Mouse (Mus musculus): ENCODE measurements around the gene Gm20388.
"Not testable (repeated sequence)": the region's sequence is repeated elsewhere in the genome, so short reads cannot be mapped to it uniquely, and the experiment has no call there.

Gm20388 gene

DNA sequence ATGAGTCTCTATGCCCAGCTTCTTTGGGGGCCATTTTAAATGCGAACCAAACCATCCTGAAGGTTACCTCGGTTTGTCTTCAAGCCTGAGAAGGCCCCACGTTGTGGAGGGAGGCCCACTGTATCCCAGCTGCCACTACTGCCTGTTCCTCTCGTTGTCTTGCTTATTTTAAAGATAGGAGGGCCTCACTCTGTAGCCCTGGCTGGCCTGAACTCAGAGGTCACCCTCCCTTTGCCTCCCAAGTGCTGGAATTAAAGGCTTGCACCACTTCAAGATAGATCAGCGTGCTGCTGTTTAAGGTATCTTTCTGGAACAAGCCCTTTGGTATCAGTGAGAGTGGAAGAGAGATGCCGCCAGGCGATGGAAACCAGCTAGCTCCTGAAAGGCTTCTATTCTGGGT is 4078.5 kb downstream of the Gm20388 start:
- in situ Hi-C loops (cut with MboI), result no loop called here

DNA sequence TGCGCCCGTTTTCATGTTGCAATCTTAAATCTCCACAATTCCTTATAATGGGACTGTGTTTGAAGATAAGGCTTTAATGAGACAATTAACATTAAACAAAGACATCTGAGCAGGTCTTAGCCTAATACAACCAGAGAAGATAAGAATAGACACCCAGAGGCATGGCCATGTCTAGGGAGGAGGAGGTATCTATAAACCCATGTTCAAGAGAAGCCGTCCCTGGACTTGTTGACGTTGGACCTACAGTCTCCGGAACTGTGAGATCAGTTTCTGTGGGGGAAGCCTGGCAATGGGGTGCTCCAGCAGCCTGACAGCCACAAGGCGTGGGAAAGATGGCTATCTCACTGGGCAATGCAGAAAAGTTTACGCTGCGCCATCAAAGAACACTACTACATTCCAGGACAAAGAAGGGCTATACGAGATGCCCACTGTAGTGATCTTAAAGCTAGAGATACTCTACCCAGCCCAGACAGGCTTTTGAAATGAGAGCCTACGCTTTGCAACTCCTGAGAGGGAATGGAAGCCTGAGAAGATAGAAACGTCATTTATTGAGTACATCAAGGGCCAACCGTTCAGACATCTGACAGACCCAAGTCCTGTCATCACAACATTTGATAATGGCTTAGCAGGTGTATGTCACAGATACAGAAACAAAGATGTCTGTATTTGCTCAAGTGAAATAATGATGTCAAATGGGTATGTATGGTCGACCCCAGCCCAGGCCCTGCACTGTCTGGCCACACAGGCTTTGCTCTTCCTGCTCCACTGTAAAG is 4079.8 kb downstream of the Gm20388 start:
- in situ Hi-C loops (cut with MboI), result no loop called here

DNA sequence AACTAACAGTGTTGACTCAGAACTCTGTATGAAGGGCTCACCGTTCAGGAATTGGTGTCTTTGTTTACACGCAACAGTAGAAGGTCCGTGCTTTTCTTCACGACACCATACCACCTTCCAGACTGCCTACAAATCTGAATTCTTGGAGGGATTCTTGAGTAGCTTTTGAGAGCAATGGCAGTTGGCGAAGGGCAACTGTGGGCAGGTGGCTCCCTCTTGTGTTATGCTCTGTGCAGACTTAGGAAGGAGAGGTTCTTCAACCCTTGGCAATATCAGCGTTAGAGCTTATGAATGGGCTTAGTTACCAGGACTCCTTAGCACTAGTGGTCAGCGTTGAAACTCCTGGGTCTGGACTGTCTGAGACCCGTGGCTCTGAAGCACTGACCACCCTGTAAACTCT is 4081.9 kb downstream of the Gm20388 start:
- in situ Hi-C loops (cut with MboI), result no loop called here

DNA sequence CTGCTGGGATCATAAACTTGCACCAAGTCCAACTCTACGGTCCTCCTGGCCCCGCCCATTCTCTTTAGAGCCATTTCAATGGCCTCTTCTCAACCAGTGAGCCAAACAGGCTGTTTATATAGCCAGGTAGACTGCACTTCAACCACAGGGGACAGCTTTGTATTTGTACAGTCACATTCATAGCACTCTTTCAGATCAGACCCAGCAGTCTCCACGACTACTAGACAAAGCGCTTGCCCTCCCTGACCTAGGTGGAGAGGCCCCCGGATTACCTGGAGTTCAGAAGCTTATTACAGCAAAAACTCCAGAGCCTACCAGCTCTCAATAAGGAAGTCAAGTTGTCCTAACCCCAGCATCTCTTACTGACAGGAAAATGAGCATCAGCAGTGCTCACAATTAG is 4083.0 kb downstream of the Gm20388 start:
- in situ Hi-C loops (cut with MboI), result no loop called here

DNA sequence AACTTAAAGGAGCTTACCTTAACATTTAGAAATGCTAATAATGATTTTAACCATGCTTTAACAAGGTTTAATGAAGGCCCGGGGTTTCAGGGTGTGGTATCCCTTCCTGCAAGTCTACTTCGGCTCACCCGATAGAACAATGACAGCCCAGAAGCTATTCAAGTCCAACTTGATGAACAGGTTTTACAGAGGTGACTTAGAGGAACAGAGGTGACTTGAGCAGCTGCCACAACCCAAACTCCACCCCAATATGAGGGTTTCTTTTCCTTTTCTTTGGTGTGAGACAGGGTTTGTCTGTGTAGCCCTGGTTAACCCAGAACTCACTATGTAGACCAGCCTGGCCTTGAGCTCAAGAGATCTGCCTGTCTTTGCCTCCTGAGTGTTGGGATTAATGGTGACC is 4083.4 kb downstream of the Gm20388 start:
- in situ Hi-C loops (cut with MboI), result no loop called here

DNA sequence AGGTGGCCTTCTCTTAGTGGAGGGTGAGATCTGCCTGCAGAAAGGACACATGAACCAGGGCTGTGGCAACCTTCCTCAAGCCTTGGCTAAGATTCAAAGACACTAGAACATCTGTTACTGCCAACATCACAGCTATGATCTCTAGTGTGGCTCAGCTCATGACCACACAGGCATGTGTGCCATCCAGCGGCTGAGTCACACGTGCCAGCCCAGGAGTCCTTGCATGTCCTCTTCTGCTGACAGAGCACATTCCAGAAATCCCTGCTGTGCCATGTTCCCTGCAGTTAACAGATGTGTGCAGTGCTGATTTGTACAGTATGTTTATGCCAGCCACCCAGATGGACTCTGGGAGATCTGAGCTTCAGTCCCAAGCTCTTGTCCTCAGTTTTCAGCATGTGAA is 4088.9 kb downstream of the Gm20388 start:
- in situ Hi-C loops (cut with MboI), result no loop called here

DNA sequence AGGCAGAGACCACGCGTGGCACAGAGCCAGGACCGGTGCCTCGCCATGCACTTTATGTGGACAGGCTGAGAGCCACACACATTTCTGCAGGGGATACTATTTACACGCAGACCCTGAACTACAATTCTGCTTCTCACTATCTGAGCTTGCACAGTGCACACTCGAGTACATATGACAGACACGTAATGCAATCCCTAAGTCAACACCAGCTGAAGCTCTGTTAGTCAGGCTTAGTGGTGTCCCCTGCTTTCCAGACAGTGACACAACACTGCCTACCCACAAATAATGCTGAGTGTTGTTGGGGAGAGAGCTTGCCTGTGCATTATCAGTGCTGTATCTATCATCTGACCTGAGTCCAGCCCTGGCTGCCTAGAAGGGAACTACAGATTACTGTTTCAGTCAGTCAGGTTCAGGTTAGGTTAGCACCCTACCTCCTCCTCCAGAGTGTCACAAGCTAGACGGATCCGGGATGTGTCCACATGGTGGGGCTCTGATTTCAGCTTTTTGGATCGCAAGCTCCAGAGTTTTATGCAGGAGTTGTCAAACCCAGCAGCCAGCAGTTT is 4092.0 kb downstream of the Gm20388 start:
- in situ Hi-C loops (cut with MboI), result no loop called here

DNA sequence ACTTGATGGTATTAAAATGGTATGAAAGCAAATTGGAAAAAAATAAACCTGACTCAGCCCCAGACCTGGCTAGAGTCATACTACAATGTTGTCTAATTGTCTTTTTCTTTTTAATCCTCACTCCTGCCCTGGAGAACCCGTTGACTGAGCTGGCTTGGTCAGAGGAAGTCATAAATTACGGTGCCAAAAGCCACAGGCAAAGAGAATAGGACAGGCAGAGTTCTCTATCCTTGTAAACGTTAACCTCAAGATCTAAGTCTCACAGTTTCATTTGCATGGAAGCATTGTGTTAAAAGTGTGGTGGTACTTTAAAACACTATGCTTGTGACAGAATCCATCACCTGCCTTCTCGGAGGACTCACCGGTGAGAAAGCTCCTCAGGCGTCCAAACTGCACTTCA is 4097.2 kb downstream of the Gm20388 start:
- in situ Hi-C loops (cut with MboI), result no loop called here

DNA sequence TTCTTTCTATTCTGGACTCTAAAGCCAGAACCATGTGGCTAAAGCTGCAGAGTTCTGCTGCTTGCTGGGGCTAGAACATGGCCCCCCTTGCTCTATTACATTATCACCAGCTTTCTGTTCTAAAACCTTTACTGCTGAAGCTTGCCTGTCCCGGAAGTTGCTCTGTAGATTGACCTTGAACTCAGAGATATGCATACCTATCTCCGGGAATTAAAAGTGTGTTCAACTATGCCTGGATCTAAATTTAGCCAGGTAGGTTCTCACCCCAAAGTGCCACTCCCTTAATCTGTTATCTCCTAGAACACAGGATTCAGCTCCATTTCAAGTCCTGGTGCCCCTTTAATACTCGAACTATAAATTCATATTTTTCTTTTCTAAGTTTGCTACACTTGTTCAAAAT is 4100.9 kb downstream of the Gm20388 start:
- in situ Hi-C loops (cut with MboI), result no loop called here

DNA sequence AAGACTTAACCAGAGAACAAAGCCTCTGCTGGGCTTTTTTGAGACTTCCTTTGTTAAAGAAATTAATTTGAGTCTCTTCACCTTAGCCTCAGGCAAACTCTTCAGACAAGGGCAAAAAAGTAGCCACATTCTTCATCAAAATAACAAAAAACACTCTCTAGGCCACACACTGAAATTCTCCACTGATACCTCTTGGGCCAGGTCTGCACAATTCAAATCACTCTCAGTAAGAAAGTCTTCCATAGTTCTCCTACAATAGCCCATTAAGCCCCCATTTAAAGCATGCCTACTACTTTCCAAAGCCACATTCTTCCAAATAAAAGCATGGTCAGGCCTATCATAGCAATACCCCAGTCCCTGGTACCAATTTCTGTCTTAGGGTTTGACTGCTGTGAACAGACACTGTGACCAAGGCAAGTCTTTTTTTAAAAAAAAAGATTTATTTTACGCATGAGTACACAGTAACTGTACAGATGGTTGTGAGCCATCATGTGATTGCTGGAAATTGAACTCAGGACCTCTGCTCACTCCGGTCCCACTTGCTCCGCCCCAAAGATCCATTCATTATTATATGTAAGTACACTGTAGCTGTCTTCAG is 4101.4 kb downstream of the Gm20388 start:
- in situ Hi-C loops (cut with MboI), result no loop called here

DNA sequence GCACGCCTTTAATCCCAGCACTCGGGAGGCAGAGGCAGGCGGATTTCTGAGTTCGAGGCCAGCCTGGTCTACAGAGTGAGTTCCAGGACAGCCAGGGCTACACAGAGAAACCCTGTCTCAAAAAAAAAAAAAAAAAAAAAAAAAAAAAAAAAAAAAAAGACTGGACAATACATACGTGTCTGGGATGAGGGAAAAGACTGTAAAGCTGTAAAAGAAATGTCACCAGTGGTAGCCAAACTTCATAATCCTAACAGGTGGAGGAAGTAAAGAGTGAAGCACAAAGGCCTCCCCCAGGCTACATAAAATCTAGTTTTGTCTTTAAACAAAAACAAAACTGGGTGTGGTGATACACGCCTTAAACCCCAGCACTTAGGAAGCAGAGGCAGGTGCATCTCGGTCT is 4103.7 kb downstream of the Gm20388 start:
- in situ Hi-C loops (cut with MboI), result not testable (repeated sequence)

DNA sequence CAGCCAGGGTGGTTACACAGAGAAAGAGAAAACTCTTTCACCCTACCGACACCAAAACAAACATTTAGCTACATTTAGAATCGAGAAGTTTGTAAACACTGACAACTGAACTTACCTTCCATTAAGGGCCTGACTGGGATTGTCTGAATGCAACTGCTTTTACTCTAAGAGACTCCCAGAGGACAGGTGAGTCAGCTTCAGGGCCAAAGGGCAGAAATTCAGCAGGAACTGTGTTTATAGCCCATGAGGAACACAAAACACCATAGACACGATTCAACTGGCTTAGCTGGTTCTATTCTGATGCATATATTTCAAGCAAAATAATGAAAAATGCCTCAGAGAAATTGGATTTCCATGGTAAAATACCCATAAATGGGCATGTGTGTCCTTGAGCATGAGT is 4104.1 kb downstream of the Gm20388 start:
- in situ Hi-C loops (cut with MboI), result no loop called here

DNA sequence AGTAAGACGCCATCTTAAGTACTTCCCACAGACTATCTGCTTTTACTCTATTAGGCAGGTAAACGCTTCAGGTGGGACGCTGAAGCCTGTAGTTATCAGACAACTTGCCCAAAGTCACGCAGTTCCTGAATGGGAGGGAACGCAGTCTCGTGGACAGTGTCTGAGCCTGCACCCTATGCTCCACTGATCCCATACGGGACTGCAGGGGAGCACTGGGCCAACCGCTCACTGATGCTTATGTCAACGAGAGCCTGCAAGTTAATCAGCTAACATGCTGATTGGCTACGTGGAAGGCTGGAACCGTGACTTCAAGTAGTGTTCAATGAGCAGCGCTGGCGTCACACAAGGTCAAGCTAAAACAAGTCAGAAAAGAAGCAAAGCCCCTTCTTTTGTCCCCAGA is 4109.1 kb downstream of the Gm20388 start:
- in situ Hi-C loops (cut with MboI), result no loop called here

DNA sequence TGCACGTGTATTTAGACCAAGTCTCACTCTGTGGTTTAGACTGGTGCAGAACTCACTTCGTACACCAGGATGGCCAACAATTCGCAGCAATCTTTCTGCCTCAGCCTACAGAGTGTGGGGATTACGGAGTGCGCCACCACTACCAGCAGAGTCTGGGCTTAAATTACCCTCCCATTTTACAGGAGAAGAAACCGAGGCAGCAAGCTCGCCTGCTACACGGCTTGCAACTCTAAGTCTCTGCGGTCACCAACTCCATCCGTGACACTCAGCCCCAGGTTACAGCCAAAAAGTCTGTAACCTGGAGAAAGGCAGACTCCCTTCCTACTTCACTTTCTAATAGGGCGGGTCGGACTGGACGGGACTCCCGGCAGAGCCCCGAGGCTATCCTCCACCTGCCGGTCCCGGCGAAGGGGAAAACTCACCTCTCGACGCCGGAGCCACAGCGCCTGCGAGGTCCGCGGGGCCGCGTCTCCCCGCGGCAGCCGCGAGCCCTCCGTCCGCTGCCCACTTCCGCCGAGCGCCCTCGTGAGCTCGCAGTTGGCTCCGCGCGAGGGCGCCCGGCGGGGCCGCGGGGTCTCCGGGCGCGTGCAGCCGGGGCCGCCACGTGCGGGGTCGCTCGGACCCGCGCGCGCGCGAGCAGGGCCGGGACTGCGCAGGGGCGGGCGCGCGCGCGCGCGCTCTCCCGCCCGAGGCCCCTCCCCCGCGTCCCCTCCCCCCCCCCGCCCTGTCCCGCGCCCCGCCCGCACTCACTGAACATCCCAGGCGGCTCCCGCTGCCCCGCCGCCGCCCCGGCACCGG is 4110.0 kb downstream of the Gm20388 start:
- in situ Hi-C loops (cut with MboI), result no loop called here

DNA sequence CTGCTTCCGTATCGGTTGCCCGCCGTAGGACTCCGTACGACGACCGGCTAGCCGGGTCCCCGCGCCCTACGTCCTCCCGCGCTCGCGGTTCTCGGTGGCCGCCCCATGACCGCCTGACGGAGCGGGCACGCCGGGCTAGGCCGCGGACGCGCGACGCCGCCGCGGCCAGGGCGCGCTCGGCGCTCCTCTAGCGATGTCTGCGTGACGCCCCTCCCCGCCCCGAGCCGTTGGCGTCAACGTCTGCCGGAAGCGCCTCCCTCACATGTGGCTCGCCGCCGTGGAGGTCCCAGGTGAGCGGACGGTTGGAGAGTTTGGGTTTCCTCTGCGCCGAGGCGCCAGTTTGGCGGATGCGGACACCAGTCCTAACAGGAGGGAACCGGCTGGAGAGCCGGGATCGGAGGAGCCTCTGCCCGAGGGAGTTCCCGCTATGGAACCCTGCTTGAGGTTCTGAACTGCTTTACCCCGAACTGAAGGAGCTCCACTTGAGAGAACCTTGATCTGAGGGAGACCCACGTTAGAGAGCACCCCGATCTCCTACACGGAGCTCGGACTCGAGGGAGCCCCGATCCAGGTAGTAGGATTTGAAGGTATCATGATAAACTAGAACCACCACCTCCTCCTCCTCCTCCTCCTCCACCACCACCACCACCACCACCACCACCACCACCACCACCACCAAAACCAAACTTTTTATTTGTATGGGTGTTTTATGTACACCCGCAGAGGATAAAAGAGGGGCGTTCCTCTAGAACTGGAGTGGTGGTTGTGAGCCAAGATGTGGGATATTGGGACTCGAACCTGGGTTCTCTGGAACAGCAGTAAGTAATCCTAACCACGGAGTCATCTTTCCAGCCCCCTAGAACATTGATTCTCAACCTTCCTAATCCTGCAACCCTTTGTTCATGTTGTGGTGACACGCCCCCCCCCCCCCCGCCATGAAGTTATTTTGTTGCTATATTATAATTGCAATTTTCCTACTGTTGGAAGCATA is 4110.9 kb downstream of the Gm20388 start, which contains the start of the genes Taf5l and Urb2:
Taf5l (minus strand) TSS at position 161 of the 991 bp plus-strand sequence.
Urb2 (plus strand) TSS at position 272 of the 991 bp plus-strand sequence.
- in situ Hi-C loops (cut with MboI), result no loop called here

DNA sequence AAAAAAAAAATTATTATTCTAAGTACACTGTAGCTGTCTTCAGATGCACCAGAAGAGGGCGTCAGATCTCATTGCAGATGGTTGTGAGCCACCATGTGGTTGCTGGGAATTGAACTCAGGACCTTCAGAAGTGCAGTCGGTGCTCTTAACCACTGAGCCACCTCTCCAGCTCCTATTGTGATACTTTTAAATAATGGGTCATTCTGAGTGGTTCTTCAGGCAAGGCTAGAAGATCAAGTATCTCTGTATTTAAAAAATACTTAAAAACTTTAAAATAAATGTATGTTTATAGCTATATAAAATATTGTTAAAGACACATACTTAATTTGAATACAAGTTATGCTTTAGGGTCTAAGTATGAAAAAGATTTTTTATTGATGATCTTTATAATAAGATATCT is 4115.6 kb downstream of the Gm20388 start:
- in situ Hi-C loops (cut with MboI), result not testable (repeated sequence)

DNA sequence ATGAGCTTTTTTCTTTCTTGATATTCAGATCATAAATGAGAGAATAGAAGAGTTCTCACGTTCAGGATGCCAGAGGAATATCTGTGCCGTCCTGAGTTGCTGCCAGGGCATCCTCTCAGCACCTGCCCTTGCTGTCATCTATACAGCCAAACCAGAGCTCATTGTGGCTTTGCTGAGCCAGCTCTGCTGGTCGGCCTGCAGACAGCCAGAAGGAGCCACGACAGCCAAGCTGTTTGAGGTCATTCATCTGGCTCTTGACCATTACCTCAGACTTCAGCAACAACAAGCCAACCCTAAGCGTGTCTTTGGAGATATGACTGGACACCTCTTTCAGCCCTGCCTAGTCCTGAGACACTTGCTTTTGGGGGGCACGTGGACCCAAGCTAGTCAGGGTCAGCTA is 4117.2 kb downstream of the Gm20388 start:
- in situ Hi-C loops (cut with MboI), result no loop called here

DNA sequence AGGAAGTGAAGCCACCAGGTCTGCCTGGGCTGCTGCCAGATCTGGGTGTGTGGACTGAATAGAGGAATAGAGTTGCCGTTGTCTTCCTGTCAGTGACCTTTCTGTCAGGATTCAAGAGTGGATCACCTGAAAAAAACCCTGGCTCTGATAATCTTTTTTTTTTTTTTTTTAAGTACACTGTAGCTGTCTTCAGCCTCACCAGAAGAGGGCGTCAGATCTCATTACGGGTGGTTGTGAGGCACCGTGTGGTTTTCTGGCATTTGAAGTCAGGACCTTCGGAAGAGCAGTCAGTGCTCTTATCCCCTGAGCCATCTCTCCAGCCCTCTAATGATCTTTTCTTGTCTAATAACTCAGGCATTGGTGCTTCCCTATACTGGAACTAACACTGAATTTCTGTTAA is 4122.8 kb downstream of the Gm20388 start:
- in situ Hi-C loops (cut with MboI), result no loop called here

DNA sequence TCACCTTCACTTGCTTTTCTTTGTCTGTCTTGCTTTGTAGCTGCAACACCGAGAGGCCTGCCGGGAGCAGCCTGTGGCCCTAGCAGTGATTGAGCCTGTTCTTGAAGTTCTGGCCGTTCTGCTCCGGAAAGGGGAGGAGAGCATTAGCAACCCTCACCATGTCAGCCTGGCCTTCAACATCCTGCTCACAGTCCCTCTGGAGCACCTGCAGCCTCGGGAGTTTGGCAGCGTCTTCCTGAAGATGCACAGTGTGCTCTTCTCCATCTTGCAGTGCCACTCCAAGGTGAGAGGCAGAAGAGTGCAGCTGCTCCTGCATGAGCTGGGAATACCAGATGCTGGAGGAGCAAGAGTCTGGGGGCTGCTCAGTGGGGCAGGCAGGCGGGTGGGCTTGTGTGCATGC is 4127.5 kb downstream of the Gm20388 start:
- in situ Hi-C loops (cut with MboI), result no loop called here

DNA sequence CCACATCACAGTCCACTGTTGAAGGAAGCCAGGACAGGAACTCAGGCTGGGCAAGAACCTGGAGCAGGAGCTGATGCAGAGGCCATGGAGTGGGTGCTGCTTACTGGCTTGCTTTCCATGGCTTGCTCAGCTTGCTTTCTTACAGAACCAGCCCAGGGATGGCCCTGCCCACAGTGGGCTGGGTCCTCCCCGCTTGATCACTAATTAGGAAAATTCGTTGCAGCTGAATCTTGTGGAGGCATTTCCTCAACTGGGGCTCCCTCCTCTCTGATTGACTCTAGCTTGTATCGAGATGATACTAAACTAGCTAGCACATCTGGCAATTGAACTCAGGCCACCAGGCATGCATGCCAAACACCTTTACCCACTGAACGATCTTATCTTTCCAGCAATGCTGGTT is 4128.7 kb downstream of the Gm20388 start:
- in situ Hi-C loops (cut with MboI), result no loop called here

DNA sequence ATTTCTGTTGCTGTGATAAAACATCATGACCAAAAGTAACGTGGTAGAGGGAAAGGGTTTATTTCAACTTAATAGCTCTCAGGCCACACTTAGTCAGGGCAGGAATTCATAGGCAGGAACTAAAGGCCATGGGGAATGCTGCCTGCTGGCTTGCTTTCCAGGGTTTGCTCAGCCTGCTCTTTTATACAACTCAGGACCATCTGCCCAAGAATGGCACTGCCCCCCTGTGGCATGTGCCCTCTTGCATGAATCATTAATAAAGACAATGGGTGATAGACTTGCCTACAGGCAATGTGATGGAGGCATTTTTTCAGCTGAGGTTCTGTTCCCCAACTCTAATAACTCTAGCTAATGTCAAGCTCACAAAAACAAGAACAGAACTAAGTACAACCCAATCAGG is 4131.6 kb downstream of the Gm20388 start:
- in situ Hi-C loops (cut with MboI), result no loop called here
